Mouse (Mus musculus): ENCODE data around the gene Tspan31. TPM values are rescaled to one million over a fixed set of nuclear protein-coding genes. Genes with fewer than 3 reads are reported as not detected.

The Tspan31 gene
- 116 TPM for polyA plus RNA-seq (2017; shearing (Covaris generic))

DNA sequence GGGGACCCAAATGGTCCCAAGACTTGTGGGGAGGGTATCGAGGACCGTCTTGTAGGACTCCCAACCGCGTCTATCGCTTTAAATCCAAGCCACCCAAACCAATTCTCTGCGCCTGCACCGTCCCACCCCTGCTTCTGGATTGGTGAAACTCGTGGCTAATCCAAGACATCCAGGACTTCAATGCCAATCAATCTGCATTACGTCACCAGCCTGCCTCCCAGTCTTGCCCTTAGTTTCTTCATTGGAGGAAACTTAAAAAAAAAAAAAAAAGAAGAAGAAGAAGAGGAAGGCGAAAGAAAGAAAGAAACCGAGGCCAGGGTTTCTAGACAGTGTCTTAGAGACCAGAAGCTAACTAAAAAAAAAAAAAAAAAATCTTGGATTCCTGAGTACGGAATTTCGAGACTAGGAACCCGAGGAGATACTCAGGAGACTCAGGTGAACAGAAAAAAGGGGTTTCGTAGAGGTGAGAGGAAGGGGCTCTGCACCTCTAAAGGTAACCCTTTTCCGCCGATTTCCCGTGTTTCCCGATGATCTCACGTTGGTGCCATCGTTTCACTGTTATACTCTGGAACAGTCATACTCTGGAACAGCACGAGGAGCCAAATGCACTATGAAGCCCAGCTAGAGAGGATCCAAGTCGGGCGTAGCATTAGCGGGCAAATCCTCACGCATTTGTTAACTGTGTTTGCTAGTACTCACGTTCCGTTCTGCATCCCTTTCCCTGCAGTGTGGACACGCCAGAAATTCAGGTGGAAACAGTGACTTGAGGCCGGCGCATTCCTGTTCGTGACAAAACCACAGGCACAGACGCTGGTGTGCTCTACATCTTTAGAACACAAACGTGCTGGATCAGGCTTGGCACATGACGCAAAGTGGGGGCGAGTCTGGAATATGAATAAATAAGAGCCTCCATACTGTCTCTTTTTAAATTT, at the start of gene Tspan31:
TSS of gene Tspan31 (minus strand) at position 75 of the 932 bp plus-strand sequence.

DNA sequence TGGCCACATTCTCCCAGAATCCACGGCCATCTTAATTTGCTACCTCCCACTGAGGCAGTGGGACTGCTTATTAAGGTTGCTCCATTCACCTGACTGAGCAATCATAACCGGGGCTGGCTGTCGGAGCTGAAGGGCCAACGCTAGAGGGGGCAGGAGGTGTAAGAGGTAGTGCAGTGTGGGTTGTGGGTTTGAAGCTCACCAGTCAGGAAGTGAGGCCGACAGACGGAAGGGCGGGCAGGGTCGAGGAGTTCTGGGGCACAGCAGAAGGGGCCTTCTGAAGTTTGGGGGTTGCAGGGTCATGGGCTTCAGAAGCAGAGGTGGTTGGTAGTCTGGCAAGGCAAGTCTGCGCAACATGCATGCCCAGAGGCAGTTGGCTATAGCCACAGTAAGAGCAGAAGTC, 5.0 kb upstream of the Tspan31 start, which contains the start of gene Agap2:
TSS of gene Agap2 (plus strand) at position 205 of the 400 bp plus-strand sequence.

DNA sequence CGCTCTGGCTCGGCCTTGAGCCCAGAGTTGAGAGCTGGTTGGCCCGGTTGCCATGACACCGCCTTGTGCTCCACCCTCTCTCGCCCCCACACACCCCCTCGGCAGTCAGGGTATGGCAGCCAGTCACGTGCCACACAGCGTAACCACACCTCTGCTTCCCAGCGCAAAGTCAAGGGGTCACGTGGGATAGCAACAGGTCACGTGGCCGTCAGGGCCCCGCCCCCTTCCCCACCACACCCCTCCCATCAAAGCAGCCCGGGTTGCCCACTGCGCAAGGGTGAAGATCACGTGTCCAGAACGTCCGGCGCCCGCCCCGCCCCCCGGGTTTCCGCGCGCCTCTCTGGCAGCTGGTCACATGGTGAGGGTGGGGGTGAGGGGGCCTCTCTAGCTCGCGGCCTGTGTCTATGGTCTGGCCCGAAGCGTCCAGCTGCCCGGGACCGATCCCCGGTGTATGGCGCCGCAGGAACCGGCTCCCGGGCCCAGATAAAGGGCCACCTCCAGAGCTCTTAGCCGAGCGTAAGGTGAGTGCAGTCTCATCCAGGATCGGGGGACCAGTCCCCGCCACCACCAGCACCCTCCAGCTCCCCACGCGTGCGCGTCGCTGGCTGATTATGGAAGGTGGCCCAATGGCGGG, 6.7 kb downstream of the Tspan31 start, which contains the start of gene Cdk4:
TSS of gene Cdk4 (plus strand) at position 296 of the 634 bp plus-strand sequence.

DNA sequence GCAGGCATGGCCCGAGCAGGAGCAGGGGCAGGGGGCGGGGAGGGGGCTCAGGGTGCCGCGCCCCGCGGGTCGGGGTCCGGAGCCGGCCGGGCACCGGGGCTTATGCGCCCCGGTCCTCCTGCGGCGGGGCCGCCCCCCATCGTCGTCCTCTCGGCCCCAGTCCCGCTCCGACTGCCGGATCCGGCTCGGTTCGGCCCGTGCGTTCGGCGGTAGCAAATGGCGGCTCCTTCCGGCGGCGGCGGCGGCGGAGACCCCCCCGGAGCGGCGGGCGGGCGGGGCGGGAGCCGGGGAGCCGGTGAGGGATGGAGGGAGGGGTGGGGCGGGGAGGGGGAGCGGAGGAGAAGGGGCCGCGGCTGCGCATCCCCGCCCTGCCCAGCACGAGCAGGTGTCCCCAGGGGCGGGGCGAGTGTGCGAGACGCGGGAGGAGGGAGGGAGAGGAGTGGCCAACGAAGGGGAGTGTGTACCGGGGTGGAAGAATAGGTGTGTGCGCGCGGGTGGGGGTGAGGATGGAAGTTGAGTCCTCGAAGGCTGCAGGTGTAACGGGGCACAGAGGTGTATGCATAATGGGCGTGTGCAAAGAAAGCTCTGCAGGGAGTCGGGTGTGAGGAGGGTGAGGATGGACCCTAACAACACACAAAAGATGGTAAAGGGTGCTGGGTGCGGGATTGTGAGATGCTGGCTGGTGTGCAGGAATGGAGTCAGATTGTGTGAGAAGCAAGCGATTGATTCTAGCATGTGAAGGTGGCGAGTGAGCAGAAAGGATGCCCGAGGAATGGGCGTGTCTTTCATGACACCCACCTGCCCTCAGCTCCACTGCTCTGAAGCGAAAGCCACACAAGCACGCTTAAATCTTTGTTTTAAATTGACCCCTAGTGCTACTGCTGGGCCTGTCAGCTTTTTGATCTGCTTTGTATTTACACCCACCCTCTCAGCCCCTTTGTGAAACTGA, 9.8 kb downstream of the Tspan31 start, which contains the start of gene March9:
TSS of gene March9 (minus strand) at position 217 of the 949 bp plus-strand sequence.

DNA sequence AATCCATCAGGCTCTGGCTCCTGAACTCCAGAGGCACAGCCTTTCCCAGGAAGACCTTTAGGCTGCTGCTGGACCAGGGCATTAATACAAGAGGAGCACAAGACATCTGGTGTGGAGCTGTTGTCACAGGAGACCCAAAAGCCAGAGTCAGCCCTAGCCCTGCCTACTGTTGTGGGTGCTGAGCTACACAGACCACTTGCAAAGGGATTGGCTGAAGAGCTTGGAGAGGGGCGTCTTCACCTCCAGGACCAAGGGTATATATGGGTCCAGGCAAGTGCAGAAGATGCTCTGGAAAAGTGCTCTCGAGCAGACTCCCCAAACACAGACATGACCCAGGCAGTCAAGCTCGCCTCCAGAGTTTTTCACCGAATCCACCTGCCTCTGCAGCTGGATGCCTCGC, 22.1 kb downstream of the Tspan31 start, which contains the start of gene Cyp27b1:
TSS of gene Cyp27b1 (plus strand) at position 297 of the 400 bp plus-strand sequence.

DNA sequence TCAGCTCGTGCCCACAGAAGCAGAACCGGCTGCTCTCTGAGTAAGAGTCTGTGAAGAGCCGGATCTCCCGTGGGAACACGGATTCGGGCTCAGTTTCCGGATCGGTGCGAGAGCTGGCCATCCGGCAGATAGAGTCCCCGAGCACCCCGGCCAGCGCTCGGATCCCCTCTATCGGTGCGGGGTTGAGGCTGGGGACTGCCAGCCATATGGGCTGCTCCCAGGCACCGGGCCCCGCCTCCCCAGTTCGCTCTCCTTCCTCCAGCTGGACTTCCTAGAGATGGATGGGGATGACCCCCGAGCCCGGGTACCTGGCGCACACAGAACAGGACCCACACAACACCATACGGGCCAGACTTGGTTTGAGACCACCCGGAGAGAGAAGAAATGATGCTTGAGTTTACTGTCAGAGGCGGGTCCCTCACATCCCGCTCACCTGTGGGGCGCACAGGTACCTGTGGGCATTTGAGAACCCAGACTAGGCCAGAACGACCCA, 28.7 kb downstream of the Tspan31 start, which contains the start of the genes Mettl1 and Eef1akmt3:
TSS of gene Mettl1 (plus strand) at position 141 of the 493 bp plus-strand sequence.
TSS of gene Eef1akmt3 (minus strand) at position 240 of the 493 bp plus-strand sequence.

DNA sequence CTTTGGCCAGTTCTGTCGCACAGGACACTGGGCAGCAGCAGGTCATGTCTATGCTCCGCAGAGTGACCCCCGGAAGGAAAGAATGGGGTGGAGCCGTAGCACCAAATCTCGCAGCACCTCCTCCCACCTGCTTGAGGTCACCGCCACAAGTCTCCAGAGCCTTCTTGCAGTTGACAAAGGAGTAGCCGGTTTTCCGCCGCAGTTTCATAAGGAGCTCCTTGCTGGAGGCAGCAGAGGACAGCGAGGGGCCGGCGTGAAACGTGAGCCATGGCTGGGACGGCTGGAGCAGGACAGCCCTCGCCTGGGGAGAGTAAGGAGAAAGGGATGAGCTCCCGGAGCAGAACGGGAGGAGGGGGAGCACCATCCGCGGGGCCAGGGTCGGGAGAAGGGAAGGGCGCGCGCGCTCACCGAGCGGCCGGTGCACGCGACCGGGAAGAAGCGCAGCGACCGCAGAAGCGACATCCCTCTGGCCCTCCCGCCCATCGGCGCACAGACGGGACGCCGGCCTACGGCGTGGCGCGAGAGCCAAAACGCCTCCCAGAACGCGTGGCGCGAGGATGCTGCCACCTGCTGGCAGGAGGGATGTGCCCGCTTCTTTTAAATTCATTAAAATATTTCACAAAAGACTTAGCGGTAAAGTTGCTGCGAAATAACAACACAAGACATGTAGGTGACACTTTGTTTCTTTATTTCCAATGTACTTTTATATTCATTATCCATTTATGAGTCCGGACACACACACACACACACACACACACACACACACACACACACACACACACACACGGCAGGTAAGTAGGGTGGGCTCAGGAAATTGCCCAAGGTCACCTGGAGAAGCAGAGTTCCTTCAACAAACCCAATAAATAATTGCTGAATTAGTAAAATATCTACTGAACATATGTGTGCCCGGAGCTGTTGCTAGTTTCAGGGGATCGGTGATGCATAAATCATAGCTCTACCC, 39.4 kb downstream of the Tspan31 start, which contains the start of gene Tsfm:
TSS of gene Tsfm (minus strand) at position 505 of the 961 bp plus-strand sequence.

Other genes with a start within 250 kb of the Tspan31 start
- 10.5 TPM for gene Atp23, start 168.9 kb downstream of the Tspan31 start, polyA plus RNA-seq (2017; shearing (Covaris generic))
- 16.0 TPM for gene Ctdsp2, start 91.5 kb downstream of the Tspan31 start, polyA plus RNA-seq (2017; shearing (Covaris generic))
- 0.15 TPM for gene Avil, start 69.6 kb downstream of the Tspan31 start, polyA plus RNA-seq (2017; shearing (Covaris generic))
- 46.6 TPM for gene Tsfm, start 39.4 kb downstream of the Tspan31 start, polyA plus RNA-seq (2017; shearing (Covaris generic))
- gene Mettl1, start 28.9 kb downstream of the Tspan31 start, polyA plus RNA-seq (2017; shearing (Covaris generic)), result 22.3 TPM
- 0.17 TPM for gene Eef1akmt3, start 28.8 kb downstream of the Tspan31 start, polyA plus RNA-seq (2017; shearing (Covaris generic))
- 0.17 TPM for gene Cyp27b1, start 22.0 kb downstream of the Tspan31 start, polyA plus RNA-seq (2017; shearing (Covaris generic))
- 0.23 TPM for gene March9, start 10.1 kb downstream of the Tspan31 start, polyA plus RNA-seq (2017; shearing (Covaris generic))
- 367 TPM for gene Cdk4, start 6.7 kb downstream of the Tspan31 start, polyA plus RNA-seq (2017; shearing (Covaris generic))
- 30.6 TPM for gene Agap2, start 5.0 kb upstream of the Tspan31 start, polyA plus RNA-seq (2017; shearing (Covaris generic))
- 200 TPM for gene Os9, start 50.9 kb upstream of the Tspan31 start, polyA plus RNA-seq (2017; shearing (Covaris generic))
- 589 TPM for gene B4galnt1, start 95.0 kb upstream of the Tspan31 start, polyA plus RNA-seq (2017; shearing (Covaris generic))
- gene Slc26a10, start 110.4 kb upstream of the Tspan31 start, polyA plus RNA-seq (2017; shearing (Covaris generic)), result 6.3 TPM
- gene Arhgef25, start 119.8 kb upstream of the Tspan31 start, polyA plus RNA-seq (2017; shearing (Covaris generic)), result 0.40 TPM
- gene Dtx3, start 125.5 kb upstream of the Tspan31 start, polyA plus RNA-seq (2017; shearing (Covaris generic)), result 130 TPM
- gene Pip4k2c, start 141.3 kb upstream of the Tspan31 start, polyA plus RNA-seq (2017; shearing (Covaris generic)), result 44.1 TPM
- gene Kif5a, start 193.1 kb upstream of the Tspan31 start, polyA plus RNA-seq (2017; shearing (Covaris generic)), result 0.33 TPM
- 118 TPM for gene Dctn2, start 196.1 kb upstream of the Tspan31 start, polyA plus RNA-seq (2017; shearing (Covaris generic))
- 9.3 TPM for gene Mbd6, start 218.8 kb upstream of the Tspan31 start, polyA plus RNA-seq (2017; shearing (Covaris generic))
- 71.0 TPM for gene Mars, start 241.5 kb upstream of the Tspan31 start, polyA plus RNA-seq (2017; shearing (Covaris generic))